Mouse (Mus musculus): ENCODE results near the gene Nfe2l3. TPM values are rescaled to one million over a fixed set of nuclear protein-coding genes. Genes with fewer than 3 reads are reported as not detected.
A peak's percentile ranks its signal among the peaks of the same experiment; 100 is the strongest.

Nfe2l3 gene
- polyA plus RNA-seq, 1 experiment from 2014 or later = 0.44 TPM

DNA sequence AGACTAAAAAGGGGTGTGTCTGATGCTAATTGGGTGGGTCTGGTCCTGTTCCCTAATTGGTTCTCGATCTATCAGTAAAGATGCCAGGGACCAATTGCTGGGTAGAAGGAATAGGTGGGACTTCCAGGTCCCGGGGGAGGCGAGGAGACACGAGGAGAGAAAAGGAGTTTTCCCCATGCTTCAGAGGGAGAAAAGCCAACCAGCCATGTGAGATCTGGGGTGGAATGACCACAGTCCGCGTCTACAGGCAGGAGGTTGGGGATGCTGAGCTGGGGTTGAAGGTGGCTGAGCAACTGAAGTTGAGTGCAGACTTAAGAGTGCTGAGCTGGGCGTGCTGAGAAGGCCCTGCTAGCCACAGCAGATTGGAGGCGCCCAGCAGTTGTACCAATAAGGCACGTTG, 37.0 kb upstream of the Nfe2l3 start:
- Histone ChIP-seq H3K27me3 (ENCODE audit: control insufficient read depth, insufficient read depth, low read length) (no peaks in the 10 kb centered on the region), H3K27ac (ENCODE audit: low read depth, low read length) (no peak overlapping the region), H3K4me3 (ENCODE audit: low read depth, low read length) (no peak overlapping the region), H3K4me1 (ENCODE audit: control insufficient read depth, insufficient read depth, low read length) (peaks cover 7% of the 10 kb centered on the region; the same call in 1 of the 2 replicates), H3K9ac (ENCODE audit: low read length) (no peak overlapping the region), H3K9me3 (ENCODE audit: control insufficient read depth, low read length) (no peaks in the 10 kb centered on the region), H3K4me2 (ENCODE audit: low read depth) (no peak overlapping the region), H3K36me3 (ENCODE audit: control insufficient read depth, insufficient read depth, low read length) (no peaks in the 10 kb centered on the region)
- 61% methylated on average over 9 of the region's 9 CpGs for WGBS
- ATAC-seq (ENCODE audit: insufficient read depth, low FRiP score, low TSS enrichment) (no peak), DNase-seq (ENCODE audit: low spot score) (no peak)

DNA sequence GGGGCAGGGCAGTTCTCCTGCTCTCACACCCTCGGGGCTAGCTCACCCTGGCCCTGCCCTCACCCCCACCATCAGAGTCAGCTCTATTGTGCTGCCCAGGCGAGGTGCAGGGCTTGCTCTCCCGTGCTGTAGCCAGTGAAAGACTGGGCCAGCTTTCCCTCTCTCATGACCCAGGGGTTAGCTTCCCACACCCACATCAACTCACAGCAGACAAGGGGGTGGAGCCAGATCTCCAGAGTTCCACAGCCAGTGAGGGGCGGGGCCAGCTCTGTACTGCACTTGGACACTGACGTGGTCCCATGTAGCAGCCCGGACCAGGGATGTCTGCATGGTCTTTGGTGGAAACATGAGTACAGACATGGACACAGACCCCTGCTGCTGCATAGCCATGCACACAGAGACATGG, 33.4 kb upstream of the Nfe2l3 start:
- Histone ChIP-seq H3K27me3 (ENCODE audit: control insufficient read depth, insufficient read depth, low read length) (no peaks in the 10 kb centered on the region), H3K4me2 (ENCODE audit: low read depth) (no peak overlapping the region), H3K4me1 (ENCODE audit: control insufficient read depth, insufficient read depth, low read length) (peaks cover 7% of the 10 kb centered on the region; the same call in 1 of the 2 replicates), H3K27ac (ENCODE audit: low read depth, low read length) (peak overlapping the region; percentile 56; the same call in 1 of the 2 replicates), H3K9me3 (ENCODE audit: control insufficient read depth, low read length) (no peaks in the 10 kb centered on the region), H3K36me3 (ENCODE audit: control insufficient read depth, insufficient read depth, low read length) (no peaks in the 10 kb centered on the region), H3K9ac (ENCODE audit: low read length) (peak overlapping the region; percentile 14; the same call in 1 of the 2 replicates), H3K4me3 (ENCODE audit: low read depth, low read length) (no peak overlapping the region)
- DNase-seq (ENCODE audit: low spot score) (peak; percentile 63), ATAC-seq (ENCODE audit: insufficient read depth, low FRiP score, low TSS enrichment) (peak; percentile 60)
- WGBS = 19% methylated on average over 6 of the region's 6 CpGs

DNA sequence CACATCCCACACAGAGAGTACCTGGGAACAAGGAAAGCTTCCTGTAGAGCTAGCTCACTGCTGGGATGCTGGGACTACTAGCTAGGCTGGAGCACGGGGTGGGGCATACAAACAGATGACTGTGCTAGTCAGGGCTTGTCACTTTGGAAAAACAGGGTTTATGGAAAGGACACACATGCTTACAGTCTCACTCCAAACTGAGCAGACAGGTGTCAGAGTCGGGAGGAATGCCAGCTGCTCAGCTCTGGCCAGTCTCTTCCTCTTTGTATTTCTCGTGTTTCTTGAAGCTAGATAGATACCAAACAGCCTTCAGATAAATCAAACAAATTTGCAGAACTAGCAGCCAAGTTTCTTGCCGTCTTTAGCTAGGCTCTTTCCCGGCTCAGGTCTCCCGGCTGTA, 31.2 kb upstream of the Nfe2l3 start:
- Histone ChIP-seq H3K4me2 (ENCODE audit: low read depth) (no peak overlapping the region), H3K27me3 (ENCODE audit: control insufficient read depth, insufficient read depth, low read length) (no peaks in the 10 kb centered on the region), H3K9me3 (ENCODE audit: control insufficient read depth, low read length) (no peaks in the 10 kb centered on the region), H3K4me3 (ENCODE audit: low read depth, low read length) (no peak overlapping the region), H3K27ac (ENCODE audit: low read depth, low read length) (no peak overlapping the region), H3K36me3 (ENCODE audit: control insufficient read depth, insufficient read depth, low read length) (no peaks in the 10 kb centered on the region), H3K4me1 (ENCODE audit: control insufficient read depth, insufficient read depth, low read length) (peaks cover 4% of the 10 kb centered on the region; the same call in 1 of the 2 replicates), H3K9ac (ENCODE audit: low read length) (no peak overlapping the region)
- no peak for DNase-seq (ENCODE audit: low spot score)
- ATAC-seq (ENCODE audit: insufficient read depth, low FRiP score, low TSS enrichment) = no peak
- 64% methylated on average over 6 of the region's 6 CpGs for WGBS

DNA sequence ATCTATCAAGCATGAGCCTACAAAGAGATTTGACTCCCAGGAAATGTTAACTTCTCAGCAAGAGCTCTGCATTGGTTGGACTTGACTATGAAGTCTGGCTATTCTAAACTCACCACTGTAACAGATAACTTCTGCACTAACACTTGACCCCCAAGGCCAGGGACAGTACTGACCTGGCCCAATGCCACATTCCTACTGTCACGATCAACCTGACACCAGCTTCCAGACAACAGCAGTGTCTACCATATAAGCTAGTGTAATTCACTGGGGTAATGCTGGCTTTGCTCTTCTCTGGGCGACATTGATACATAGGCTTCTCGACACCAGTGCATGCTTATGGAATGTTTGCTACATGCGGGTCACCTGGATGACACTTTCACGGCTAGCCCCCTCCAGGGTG, 28.9 kb upstream of the Nfe2l3 start:
- ATAC-seq (ENCODE audit: insufficient read depth, low FRiP score, low TSS enrichment) (no peak), DNase-seq (ENCODE audit: low spot score) (no peak)
- no peaks in the 10 kb centered on the region for H3K27me3 ChIP-seq (ENCODE audit: control insufficient read depth, insufficient read depth, low read length)
- H3K9ac ChIP-seq (ENCODE audit: low read length) = no peak overlapping the region
- H3K9me3 ChIP-seq (ENCODE audit: control insufficient read depth, low read length) = no peaks in the 10 kb centered on the region
- no peak overlapping the region for H3K4me2 ChIP-seq (ENCODE audit: low read depth)
- H3K4me3 ChIP-seq (ENCODE audit: low read depth, low read length) = no peak overlapping the region
- no peaks in the 10 kb centered on the region for H3K36me3 ChIP-seq (ENCODE audit: control insufficient read depth, insufficient read depth, low read length)
- peaks cover 4% of the 10 kb centered on the region; the same call in 1 of the 2 replicates for H3K4me1 ChIP-seq (ENCODE audit: control insufficient read depth, insufficient read depth, low read length)
- WGBS = 88% methylated on average over 5 of the region's 5 CpGs
- no peak overlapping the region for H3K27ac ChIP-seq (ENCODE audit: low read depth, low read length)

DNA sequence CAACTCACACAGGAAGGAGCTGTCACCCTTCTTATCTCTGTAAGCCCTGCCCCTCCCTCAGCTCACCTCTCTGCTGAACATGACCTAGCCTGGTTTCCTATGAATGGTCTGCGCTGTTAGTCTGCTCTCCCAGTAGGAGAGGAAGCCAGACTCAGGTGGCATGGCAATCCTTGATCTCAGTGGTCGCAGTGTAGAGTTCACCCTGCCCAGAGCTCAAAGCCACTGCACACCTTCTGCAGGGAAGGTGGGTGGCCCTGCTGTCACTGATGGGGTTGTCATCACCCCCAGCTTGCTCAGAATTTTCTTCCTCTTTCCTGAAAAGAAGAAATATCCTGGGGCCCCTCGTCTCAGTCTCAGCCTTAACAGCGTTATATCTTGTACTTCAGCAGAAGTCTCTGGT, 28.0 kb upstream of the Nfe2l3 start:
- Histone ChIP-seq H3K27ac (ENCODE audit: low read depth, low read length) (no peak overlapping the region), H3K36me3 (ENCODE audit: control insufficient read depth, insufficient read depth, low read length) (no peaks in the 10 kb centered on the region), H3K4me3 (ENCODE audit: low read depth, low read length) (no peak overlapping the region), H3K4me2 (ENCODE audit: low read depth) (no peak overlapping the region), H3K9ac (ENCODE audit: low read length) (no peak overlapping the region), H3K4me1 (ENCODE audit: control insufficient read depth, insufficient read depth, low read length) (no peaks in the 10 kb centered on the region), H3K9me3 (ENCODE audit: control insufficient read depth, low read length) (no peaks in the 10 kb centered on the region), H3K27me3 (ENCODE audit: control insufficient read depth, insufficient read depth, low read length) (no peaks in the 10 kb centered on the region)
- 80% methylated on average over 4 of the region's 4 CpGs for WGBS
- ATAC-seq (ENCODE audit: insufficient read depth, low FRiP score, low TSS enrichment) = no peak
- DNase-seq (ENCODE audit: low spot score) = no peak

DNA sequence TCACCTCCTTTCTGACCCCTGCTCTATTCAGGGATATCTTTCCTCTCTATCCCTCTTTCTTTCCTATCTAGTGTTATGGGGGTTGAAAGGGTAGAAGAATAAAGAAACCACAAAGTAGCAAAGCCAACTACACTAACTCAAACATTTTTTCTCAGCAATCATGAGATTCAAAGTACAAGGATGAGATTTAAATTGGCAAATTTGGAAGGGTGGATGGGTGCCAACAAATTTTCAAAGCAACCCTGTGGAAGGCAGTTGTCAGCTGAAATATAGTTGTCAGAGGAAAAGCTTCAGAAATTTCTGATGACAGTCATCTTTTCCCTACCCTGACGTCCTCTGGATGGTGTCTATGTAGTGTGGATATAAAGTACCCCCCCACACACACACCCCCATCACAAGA, 16.0 kb upstream of the Nfe2l3 start:
- Histone ChIP-seq H3K4me3 (ENCODE audit: low read depth, low read length) (no peak overlapping the region), H3K27me3 (ENCODE audit: control insufficient read depth, insufficient read depth, low read length) (no peaks in the 10 kb centered on the region), H3K36me3 (ENCODE audit: control insufficient read depth, insufficient read depth, low read length) (no peaks in the 10 kb centered on the region), H3K4me1 (ENCODE audit: control insufficient read depth, insufficient read depth, low read length) (no peaks in the 10 kb centered on the region), H3K9me3 (ENCODE audit: control insufficient read depth, low read length) (no peaks in the 10 kb centered on the region), H3K27ac (ENCODE audit: low read depth, low read length) (no peak overlapping the region), H3K4me2 (ENCODE audit: low read depth) (no peak overlapping the region), H3K9ac (ENCODE audit: low read length) (no peak overlapping the region)
- DNase-seq (ENCODE audit: low spot score) = no peak
- ATAC-seq (ENCODE audit: insufficient read depth, low FRiP score, low TSS enrichment) = no peak
- 63% methylated on average over 1 of the region's 1 CpGs for WGBS

DNA sequence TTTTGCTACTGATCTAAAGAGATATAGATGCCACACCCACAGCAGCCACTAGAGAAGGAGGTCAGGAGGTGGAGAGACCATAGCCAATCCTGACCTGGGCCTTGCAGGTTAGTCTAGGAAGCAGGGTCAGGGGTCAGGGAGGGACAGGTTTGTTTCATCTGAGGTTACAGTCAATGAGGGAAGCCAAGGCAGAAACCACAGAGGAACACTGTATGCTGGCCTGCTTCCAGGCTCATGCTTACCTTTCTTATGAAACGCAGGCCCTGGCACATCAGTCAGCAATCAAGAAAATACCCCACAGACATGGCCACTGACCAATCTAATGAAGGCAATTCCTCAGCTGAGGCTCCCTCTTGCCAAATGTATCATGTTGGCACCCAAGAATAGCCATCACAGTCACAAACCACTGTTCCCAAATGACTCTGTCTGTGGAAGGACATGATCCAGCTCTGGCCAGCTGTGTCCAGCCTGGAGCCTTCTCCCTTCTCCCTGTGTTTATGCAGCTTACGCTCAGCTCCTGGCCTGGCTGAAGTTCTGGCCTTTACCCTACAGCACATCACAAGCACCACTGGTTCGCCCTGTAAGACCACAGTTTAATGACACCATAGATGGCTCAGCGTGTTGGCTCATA, 15.0 kb upstream of the Nfe2l3 start:
- no peaks in the 10 kb centered on the region for H3K36me3 ChIP-seq (ENCODE audit: control insufficient read depth, insufficient read depth, low read length)
- H3K4me1 ChIP-seq (ENCODE audit: control insufficient read depth, insufficient read depth, low read length) = no peaks in the 10 kb centered on the region
- no peak overlapping the region for H3K27ac ChIP-seq (ENCODE audit: low read depth, low read length)
- no peak for ATAC-seq (ENCODE audit: insufficient read depth, low FRiP score, low TSS enrichment)
- no peak overlapping the region for H3K4me3 ChIP-seq (ENCODE audit: low read depth, low read length)
- no peak overlapping the region for H3K9ac ChIP-seq (ENCODE audit: low read length)
- no peak for DNase-seq (ENCODE audit: low spot score)
- no peaks in the 10 kb centered on the region for H3K9me3 ChIP-seq (ENCODE audit: control insufficient read depth, low read length)
- no peaks in the 10 kb centered on the region for H3K27me3 ChIP-seq (ENCODE audit: control insufficient read depth, insufficient read depth, low read length)
- 92% methylated on average over 4 of the region's 4 CpGs for WGBS
- H3K4me2 ChIP-seq (ENCODE audit: low read depth) = no peak overlapping the region

DNA sequence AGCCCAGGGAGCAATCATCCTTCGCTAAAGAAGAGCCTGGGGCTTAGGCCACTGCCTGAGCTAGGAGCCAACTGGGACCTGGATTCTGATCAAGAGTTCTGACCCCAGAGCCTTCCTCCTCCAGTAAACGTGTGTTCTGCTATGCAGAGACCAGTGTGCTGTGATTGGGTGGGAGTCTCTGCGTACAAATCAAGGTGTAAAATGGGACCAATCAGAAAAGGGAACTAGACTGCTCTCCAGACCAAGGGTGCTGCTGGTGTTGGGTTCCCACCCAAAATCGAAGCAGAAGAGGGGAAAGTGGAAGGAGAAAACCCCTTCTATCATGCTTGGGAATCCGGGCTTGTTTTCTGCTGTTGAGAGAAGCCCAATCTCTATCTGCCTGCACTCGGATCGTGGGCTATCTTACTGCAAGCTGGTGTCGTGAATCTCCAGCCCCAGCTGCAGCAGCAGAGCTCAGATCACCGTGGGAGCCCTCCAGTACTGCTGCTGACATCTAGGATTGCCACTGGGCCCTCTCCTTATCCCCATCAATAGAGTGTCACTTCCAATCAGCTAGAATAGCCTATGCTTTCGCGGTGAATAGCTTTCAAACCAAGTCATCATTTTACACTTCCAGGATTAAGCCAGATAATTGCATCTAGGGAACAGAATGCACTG, 8.9 kb upstream of the Nfe2l3 start:
- no peak overlapping the region for H3K4me3 ChIP-seq (ENCODE audit: low read depth, low read length)
- WGBS = 55% methylated on average over 11 of the region's 11 CpGs
- H3K4me2 ChIP-seq (ENCODE audit: low read depth) = no peak overlapping the region
- no peak overlapping the region for H3K27ac ChIP-seq (ENCODE audit: low read depth, low read length)
- DNase-seq (ENCODE audit: low spot score) (no peak), ATAC-seq (ENCODE audit: insufficient read depth, low FRiP score, low TSS enrichment) (no peak)
- no peaks in the 10 kb centered on the region for H3K36me3 ChIP-seq (ENCODE audit: control insufficient read depth, insufficient read depth, low read length)
- H3K27me3 ChIP-seq (ENCODE audit: control insufficient read depth, insufficient read depth, low read length) = no peaks in the 10 kb centered on the region
- no peak overlapping the region for H3K9ac ChIP-seq (ENCODE audit: low read length)
- no peaks in the 10 kb centered on the region for H3K4me1 ChIP-seq (ENCODE audit: control insufficient read depth, insufficient read depth, low read length)
- no peaks in the 10 kb centered on the region for H3K9me3 ChIP-seq (ENCODE audit: control insufficient read depth, low read length)

DNA sequence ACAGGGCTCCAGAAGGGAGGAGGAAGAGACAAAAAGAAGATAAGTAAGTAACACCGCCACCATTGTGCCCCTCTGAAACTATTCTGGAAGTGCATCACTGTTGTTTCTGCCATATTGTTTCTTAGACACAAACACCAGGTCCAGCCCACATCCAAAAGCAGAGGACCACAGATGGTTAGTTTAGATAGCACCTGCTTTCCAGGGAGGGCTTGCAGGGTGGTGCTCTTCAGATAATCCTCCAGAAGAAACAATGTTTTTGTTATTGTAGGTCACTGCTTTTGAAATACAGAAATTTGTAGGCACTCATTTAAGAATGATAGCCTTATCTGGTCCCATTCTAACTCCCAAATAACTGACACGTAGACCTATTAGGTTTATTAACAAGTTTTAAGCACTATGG, 7.9 kb upstream of the Nfe2l3 start:
- Histone ChIP-seq H3K4me1 (ENCODE audit: control insufficient read depth, insufficient read depth, low read length) (no peaks in the 10 kb centered on the region), H3K36me3 (ENCODE audit: control insufficient read depth, insufficient read depth, low read length) (no peaks in the 10 kb centered on the region), H3K4me3 (ENCODE audit: low read depth, low read length) (no peak overlapping the region), H3K9me3 (ENCODE audit: control insufficient read depth, low read length) (no peaks in the 10 kb centered on the region), H3K9ac (ENCODE audit: low read length) (no peak overlapping the region), H3K4me2 (ENCODE audit: low read depth) (no peak overlapping the region), H3K27me3 (ENCODE audit: control insufficient read depth, insufficient read depth, low read length) (no peaks in the 10 kb centered on the region), H3K27ac (ENCODE audit: low read depth, low read length) (no peak overlapping the region)
- ATAC-seq (ENCODE audit: insufficient read depth, low FRiP score, low TSS enrichment) = no peak
- 79% methylated on average over 2 of the region's 2 CpGs for WGBS
- DNase-seq (ENCODE audit: low spot score) = no peak

Data from neural tube, embryonic 11.5 days (tissue).